ENCODE assay signal across 23 mouse cellular contexts in genomic region chr15:72334497-72334896, GRCm38 (mm10).
"Had no signal": no experiment of that assay in that cellular context is flagged by ENCODE, and none has a peak within 500 bp of the region (broad histone marks: within the 10 kb centered on the region; RNA-seq: fewer than 3 reads in every experiment).

No protein-coding gene starts in this region.

- DNase-seq: kidney, adult 11 months; kidney, adult 8-10 months; kidney, postnatal 10 days; kidney, postnatal 4 days; liver; lung, adult 18-20 months; lung, postnatal 10 days; lung, postnatal 36 days; right cerebral cortex, adult 18-20 months; right cerebral cortex, postnatal 14 days; right cerebral cortex, postnatal 4 days; thymus, adult 18-20 months; thymus, postnatal 36 days had no signal

- H3K4me1 ChIP-seq: kidney, embryonic 15.5 days; limb, embryonic 10.5 days; limb, embryonic 13.5 days; liver, embryonic 12.5 days; liver, embryonic 15.5 days; lung, embryonic 15.5 days; megakaryocyte, embryonic 14.5 days; stomach, embryonic 15.5 days had no signal

- H3K27me3 ChIP-seq: limb, embryonic 13.5 days; liver, embryonic 12.5 days; liver, embryonic 15.5 days; lung, embryonic 15.5 days; neural tube, embryonic 12.5 days; neural tube, embryonic 15.5 days; stomach, embryonic 15.5 days had no signal

- H3K27ac ChIP-seq: kidney, embryonic 15.5 days; limb, embryonic 10.5 days; limb, embryonic 13.5 days; liver, embryonic 12.5 days; liver, embryonic 15.5 days; lung, embryonic 15.5 days; neural tube, embryonic 12.5 days; neural tube, embryonic 15.5 days; stomach, embryonic 15.5 days had no signal

- ATAC-seq: liver, embryonic 12.5 days had no signal

- H3K4me2 ChIP-seq: kidney, embryonic 15.5 days; limb, embryonic 13.5 days; liver, embryonic 12.5 days; liver, embryonic 15.5 days; lung, embryonic 15.5 days; neural tube, embryonic 12.5 days; neural tube, embryonic 15.5 days; stomach, embryonic 15.5 days had no signal

- H3K9ac ChIP-seq: kidney, embryonic 15.5 days; limb, embryonic 13.5 days; liver, embryonic 12.5 days; liver, embryonic 15.5 days; lung, embryonic 15.5 days; neural tube, embryonic 12.5 days; neural tube, embryonic 15.5 days; stomach, embryonic 15.5 days had no signal

- H3K36me3 ChIP-seq: kidney, embryonic 15.5 days; limb, embryonic 10.5 days; limb, embryonic 13.5 days; liver, embryonic 12.5 days; liver, embryonic 15.5 days; lung, embryonic 15.5 days; neural tube, embryonic 12.5 days; neural tube, embryonic 15.5 days; stomach, embryonic 15.5 days had no signal

- H3K9me3 ChIP-seq: kidney, embryonic 15.5 days; limb, embryonic 10.5 days; limb, embryonic 13.5 days; liver, embryonic 12.5 days; liver, embryonic 15.5 days; lung, embryonic 15.5 days; megakaryocyte, embryonic 14.5 days; neural tube, embryonic 12.5 days; neural tube, embryonic 15.5 days; stomach, embryonic 15.5 days had no signal

- H3K4me3 ChIP-seq: kidney, embryonic 15.5 days; limb, embryonic 10.5 days; limb, embryonic 13.5 days; liver, embryonic 12.5 days; liver, embryonic 15.5 days; lung, embryonic 15.5 days; megakaryocyte, embryonic 14.5 days; neural tube, embryonic 12.5 days; neural tube, embryonic 15.5 days; stomach, embryonic 15.5 days had no signal
